Mouse (Mus musculus) liver, adult 2 months (tissue): ENCODE results near the gene Tfec. TPM values are rescaled to one million over a fixed set of nuclear protein-coding genes. Genes with fewer than 3 reads are reported as not detected.

ENCODE experiments used
- DNase-seq: peaks from one replicate; pipeline ENCODE4 v3.0.0-alpha.2; 2011; ENCODE audit warnings: low read depth, low spot score; ENCODE audit errors: extremely low read depth
- H3K27ac ChIP-seq: fragments of 200-500 bp; replicated peaks from 2 replicates; pipeline ENCODE4 v1.5.1; 2012; ENCODE audit warnings: low read depth, mild to moderate bottlenecking, control low read depth, inconsistent platforms, low read length; ENCODE audit not compliant: insufficient read depth
- H3K27me3 ChIP-seq: fragments of 200-500 bp; 2 replicates; pipeline ENCODE4 v1.6.1; 2012; ENCODE audit warnings: mild to moderate bottlenecking, moderate library complexity, low read length, inconsistent platforms; ENCODE audit not compliant: control insufficient read depth, insufficient read depth
- H3K36me3 ChIP-seq: fragments of 200-500 bp; 2 replicates; pipeline ENCODE4 v1.6.1; 2012; ENCODE audit warnings: low read length, inconsistent platforms; ENCODE audit not compliant: control insufficient read depth, insufficient read depth
- H3K4me1 ChIP-seq: fragments of 200-500 bp; 2 replicates; pipeline ENCODE4 v1.6.1; 2011; ENCODE audit warnings: low read length; ENCODE audit not compliant: control insufficient read depth, insufficient read depth
- H3K4me3 ChIP-seq: fragments of 200-500 bp; 2 replicates; pipeline ENCODE4 v1.5.1; 2011; ENCODE audit warnings: low read depth, mild to moderate bottlenecking, control low read depth, low read length, moderate library complexity; ENCODE audit not compliant: insufficient read depth
- H3K79me2 ChIP-seq: fragments of 200-500 bp; 2 replicates; pipeline ENCODE4 v1.6.1; 2012; ENCODE audit warnings: inconsistent platforms, mild to moderate bottlenecking, low read length, moderate library complexity; ENCODE audit not compliant: control insufficient read depth, insufficient read depth
- H3K9ac ChIP-seq: fragments of 200-500 bp; 2 replicates; pipeline ENCODE4 v1.6.1; 2012; ENCODE audit warnings: low read depth, mild to moderate bottlenecking, control low read depth, inconsistent platforms, low read length
- CTCF ChIP-seq: fragments of 200-500 bp; IDR thresholded peaks from 2 replicates; pipeline ENCODE4 v1.5.1; 2011; ENCODE audit warnings: low read depth, low read length, control low read depth
- POLR2A ChIP-seq: fragments of 200-500 bp; IDR thresholded peaks from 2 replicates; pipeline ENCODE4 v1.6.1; 2011; ENCODE audit warnings: low read length, control low read depth; ENCODE audit not compliant: insufficient read depth; ENCODE audit errors: extremely low read depth
- WGBS: fragments of 180-500 bp; shearing (Covaris S2); methylation state at CpG from one replicate; pipeline ENCODE4 v1.1.7; 2018; 5-methylcytosine and 5-hydroxymethylcytosine counted together
- polyA plus RNA-seq: library from polyadenylated mRNA; depleted of rRNA; stranded (reverse); fragments of >200 nt; gene quantifications from 2 replicates; pipeline ENCODE4 v1.2.3, GENCODE M21; 2012; rRNA removed
- total RNA-seq: library from RNA; depleted of rRNA; stranded (reverse); fragments of >200 nt; gene quantifications from 2 replicates; pipeline ENCODE4 v1.2.3, GENCODE M21; 2014; rRNA removed

Tfec gene
- total RNA-seq = 5.5 and 6.6 TPM in 2 replicates
- 0.55 and 0.99 TPM in 2 replicates for polyA plus RNA-seq

DNA sequence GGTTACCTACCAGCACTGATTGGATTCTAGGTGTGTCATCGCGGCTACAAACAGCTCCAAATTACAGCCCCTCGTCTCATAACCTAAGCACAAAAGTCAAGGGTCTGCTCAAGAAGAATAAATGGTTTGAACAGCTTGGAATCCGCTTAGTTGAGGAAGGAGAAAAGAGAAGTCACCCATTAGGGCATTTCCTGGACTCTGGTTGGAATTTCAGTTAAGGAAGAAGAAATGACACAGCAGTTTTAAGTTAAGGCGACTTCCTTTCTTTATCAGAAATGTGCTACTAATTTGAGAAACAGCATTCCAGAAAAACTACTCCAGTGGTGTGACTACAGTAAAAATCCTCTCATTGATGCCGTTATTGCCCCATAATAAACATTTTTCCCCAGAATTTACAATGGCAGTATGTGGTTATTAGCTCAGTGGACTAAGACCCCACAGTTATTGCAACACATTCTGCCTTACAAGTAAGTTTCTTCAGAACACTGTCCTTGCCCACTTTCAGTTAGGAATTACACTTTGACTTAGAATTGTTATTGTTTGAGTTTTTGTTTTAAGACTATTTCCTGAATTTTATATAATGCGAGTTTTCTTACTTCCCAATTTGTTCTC lies at the start of gene Tfec:
TSS of gene Tfec (minus strand) at position 191 of the 612 bp plus-strand sequence.
- WGBS = 73% methylated on average over 7 of the region's 7 CpGs
- Histone ChIP-seq H3K79me2 (no peaks in the 10 kb centered on the region), H3K4me1 (no peaks in the 10 kb centered on the region), H3K4me3 (peak within 1 kb of the TSS; percentile 65), H3K27ac (peak within 1 kb of the TSS; percentile 58; the same call in 1 of the 2 replicates), H3K36me3 (no peaks in the 10 kb centered on the region), H3K27me3 (no peaks in the 10 kb centered on the region), H3K9ac (peak within 1 kb of the TSS; percentile 70)
- DNase-seq = peak; percentile 32
- TF ChIP-seq POLR2A = no peak
- no peak for TF ChIP-seq CTCF

DNA sequence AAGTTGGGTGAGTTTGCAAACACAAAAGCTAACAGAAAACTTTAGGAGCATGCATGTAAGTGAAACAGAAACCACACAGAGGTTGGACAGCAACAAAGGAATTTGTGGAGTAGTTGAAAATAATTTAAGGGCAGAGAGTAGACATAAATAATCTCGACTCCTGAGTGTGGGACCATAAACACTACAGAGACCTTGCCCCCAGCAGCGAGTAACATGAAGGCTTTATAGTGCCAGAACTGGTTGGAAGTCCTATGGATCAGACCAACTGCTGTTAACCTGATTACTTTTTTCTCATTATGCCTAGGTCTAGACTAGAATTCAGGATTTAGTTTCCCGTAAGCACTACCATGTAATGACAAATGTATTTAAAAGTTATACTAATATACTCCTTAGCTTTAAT lies 49.6 kb upstream of the Tfec start:
- Histone ChIP-seq H3K36me3 (no peaks in the 10 kb centered on the region), H3K4me3 (no peak overlapping the region), H3K27me3 (no peaks in the 10 kb centered on the region), H3K4me1 (no peaks in the 10 kb centered on the region), H3K9ac (no peak overlapping the region), H3K27ac (no peak overlapping the region), H3K79me2 (no peaks in the 10 kb centered on the region)
- DNase-seq = no peak
- TF ChIP-seq POLR2A (no peak), CTCF (no peak)
- WGBS = 85% methylated on average over 3 of the region's 3 CpGs

DNA sequence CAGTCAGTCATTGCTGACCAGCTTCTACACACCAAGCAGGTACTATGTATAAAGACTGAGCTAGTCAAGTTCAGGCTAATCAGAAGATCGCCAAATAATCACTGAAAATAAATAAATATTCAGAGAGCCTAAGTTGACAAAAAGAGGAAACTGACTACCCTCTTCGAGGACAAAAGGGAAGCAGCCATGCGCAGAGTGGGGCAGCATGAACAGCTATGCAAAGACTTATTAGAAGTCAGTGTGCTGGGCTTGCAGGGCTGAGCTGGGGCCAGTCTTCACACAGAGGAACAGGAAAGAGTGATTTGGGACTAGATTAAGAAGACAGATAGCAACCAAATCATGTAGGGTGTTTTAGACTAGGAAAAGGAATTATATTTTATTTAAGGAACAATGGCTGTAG lies 45.3 kb upstream of the Tfec start:
- TF ChIP-seq POLR2A = no peak
- no peak for TF ChIP-seq CTCF
- no peaks in the 10 kb centered on the region for H3K79me2 ChIP-seq
- H3K9ac ChIP-seq = no peak overlapping the region
- H3K36me3 ChIP-seq = no peaks in the 10 kb centered on the region
- H3K4me1 ChIP-seq = no peaks in the 10 kb centered on the region
- no peak overlapping the region for H3K27ac ChIP-seq
- no peaks in the 10 kb centered on the region for H3K27me3 ChIP-seq
- H3K4me3 ChIP-seq = no peak overlapping the region
- WGBS = 80% methylated on average over 3 of the region's 3 CpGs
- peak; percentile 3 for DNase-seq

DNA sequence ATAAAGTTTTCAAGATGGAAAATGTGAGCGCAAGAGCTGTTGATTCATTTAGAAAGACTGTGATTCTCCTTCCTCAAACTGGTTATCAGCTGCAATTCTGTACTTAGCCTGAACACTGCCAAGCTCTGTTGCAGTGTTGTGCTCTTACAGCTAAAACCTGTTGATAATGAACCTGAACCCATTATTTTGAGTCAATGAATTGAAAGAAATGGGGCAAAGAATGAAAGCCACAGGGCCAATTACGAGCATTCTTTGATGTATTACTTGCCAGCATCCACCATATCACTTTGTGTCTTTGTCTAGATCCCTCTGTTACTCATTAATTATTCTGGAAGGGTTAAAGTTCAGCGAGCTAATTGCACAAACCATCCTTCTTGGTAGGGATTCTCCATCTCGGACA lies 44.2 kb upstream of the Tfec start:
- DNase-seq = peak; percentile 4
- Histone ChIP-seq H3K36me3 (no peaks in the 10 kb centered on the region), H3K4me1 (no peaks in the 10 kb centered on the region), H3K4me3 (no peak overlapping the region), H3K27me3 (no peaks in the 10 kb centered on the region), H3K79me2 (no peaks in the 10 kb centered on the region), H3K27ac (no peak overlapping the region), H3K9ac (no peak overlapping the region)
- 65% methylated on average over 4 of the region's 4 CpGs for WGBS
- no peak for TF ChIP-seq CTCF
- TF ChIP-seq POLR2A = no peak

DNA sequence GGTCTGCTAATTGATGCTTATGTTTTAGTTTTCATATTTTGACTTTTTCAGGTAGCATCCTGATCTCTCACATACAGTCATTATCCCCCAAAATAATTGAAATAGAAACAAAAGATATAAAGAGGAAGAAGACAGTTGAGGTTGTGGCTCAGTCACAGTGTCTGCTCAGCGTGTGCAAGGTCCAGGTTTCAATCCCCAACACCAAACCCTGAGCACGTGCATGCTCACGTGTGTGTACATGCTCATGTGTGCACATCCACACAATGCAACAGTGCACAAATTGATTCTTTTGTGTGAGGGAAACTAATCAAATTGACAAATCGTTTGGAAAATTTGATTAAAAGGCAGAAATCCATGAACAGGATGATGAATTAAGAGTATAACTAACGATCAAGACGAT lies 32.8 kb upstream of the Tfec start:
- Histone ChIP-seq H3K36me3 (no peaks in the 10 kb centered on the region), H3K9ac (no peak overlapping the region), H3K79me2 (no peaks in the 10 kb centered on the region), H3K27ac (no peak overlapping the region), H3K4me3 (no peak overlapping the region), H3K27me3 (no peaks in the 10 kb centered on the region), H3K4me1 (no peaks in the 10 kb centered on the region)
- TF ChIP-seq POLR2A = no peak
- TF ChIP-seq CTCF = no peak
- DNase-seq = no peak
- 87% methylated on average over 6 of the region's 6 CpGs for WGBS

DNA sequence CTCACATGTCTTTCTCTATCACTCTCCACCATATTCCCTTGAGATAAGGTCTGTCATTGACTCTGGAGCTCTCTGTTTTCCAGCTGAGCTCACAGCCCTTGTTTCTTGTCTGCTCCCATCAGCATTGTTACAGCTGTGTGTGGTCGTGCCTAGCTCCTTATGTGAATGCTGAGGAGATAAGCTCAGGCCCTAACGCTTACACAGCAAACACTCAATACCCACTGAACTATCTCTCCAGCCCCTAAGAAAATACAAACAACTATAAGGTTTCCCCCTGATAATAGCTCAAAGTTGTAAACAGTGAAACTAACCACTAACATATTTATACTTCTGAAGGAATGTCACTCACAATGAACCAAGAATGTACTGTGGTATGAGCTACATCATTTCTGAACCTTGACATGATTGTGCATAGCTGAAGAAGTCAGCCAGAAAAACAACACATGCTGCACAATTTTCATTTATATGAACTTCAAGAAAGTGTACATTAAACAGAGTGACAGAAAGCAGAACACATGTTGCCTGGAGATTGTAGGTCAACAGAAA lies 21.9 kb upstream of the Tfec start:
- Histone ChIP-seq H3K9ac (no peak overlapping the region), H3K79me2 (no peaks in the 10 kb centered on the region)
- no peak for DNase-seq

More for the DNA sequence above, 21.9 kb upstream of the Tfec start:
- H3K4me1 ChIP-seq = no peaks in the 10 kb centered on the region
- H3K27me3 ChIP-seq = no peaks in the 10 kb centered on the region
- no peak overlapping the region for H3K27ac ChIP-seq
- H3K4me3 ChIP-seq = no peak overlapping the region
- H3K36me3 ChIP-seq = no peaks in the 10 kb centered on the region
- 32% methylated on average over 2 of the region's 2 CpGs for WGBS
- no peak for TF ChIP-seq POLR2A
